Mouse (Mus musculus) E14TG2a.4 (cell line): ENCODE measurements around the gene Gal3st3.

Experiments used
- CTCF ChIP-seq: conservative IDR thresholded peaks from 2 replicates; pipeline ENCODE4 v1.5.1; 2014; ENCODE audit warnings: low read length
- NANOG ChIP-seq: IDR thresholded peaks from 2 replicates; pipeline ENCODE4 v1.6.1; 2014; ENCODE audit warnings: borderline replicate concordance, low read length, mixed read lengths

DNA sequence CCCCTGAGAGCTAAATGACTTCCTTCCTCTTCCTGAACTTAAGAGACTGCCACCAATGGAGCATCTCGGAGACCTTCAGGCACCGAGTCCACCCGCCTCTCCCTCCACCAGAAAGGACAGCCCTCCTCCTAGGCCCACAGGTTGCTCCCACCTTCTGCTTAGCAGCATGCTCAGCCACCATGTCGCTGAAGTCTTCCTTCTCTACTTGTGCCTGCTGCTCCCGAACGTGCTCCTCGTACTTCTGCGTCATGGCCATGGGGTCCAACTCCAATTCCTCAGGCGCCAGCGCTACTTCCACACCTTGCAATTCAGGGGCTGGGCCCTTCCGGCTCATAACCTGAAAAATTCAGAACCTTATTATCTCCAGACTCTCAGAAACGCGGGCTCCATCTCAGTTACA lies 23.5 kb upstream of the Gal3st3 start:
- no peak for TF ChIP-seq CTCF
- TF ChIP-seq NANOG: no peak
